Mouse (Mus musculus): ENCODE data around the gene Itgbl1. TPM values are rescaled to one million over a fixed set of nuclear protein-coding genes. Genes with fewer than 3 reads are reported as not detected.

Itgbl1 gene
- 11.2 TPM for polyA plus RNA-seq (2014; fragmentation: Illumina TruSeq; extraction: RNeasy Lipid Tissue Mini Kit (QIAGEN cat#74804); ENCODE audit: low read depth, low replicate concordance)

GRCm38 (mm10) chr14:123659921-123660385 lies at the start of gene Itgbl1:
Gene Itgbl1, plus strand, starts transcription at chr14:123659971.

GRCm38 (mm10) chr14:123626501-123627179 lies 33.1 kb upstream of the Itgbl1 start, which contains the start of gene Nalcn:
Gene Nalcn, minus strand, starts transcription at chr14:123627144.

Other genes starting within 250 kb of the Itgbl1 start
- gene Nalcn, start 32.8 kb upstream of the Itgbl1 start, polyA plus RNA-seq (2014; fragmentation: Illumina TruSeq; extraction: RNeasy Lipid Tissue Mini Kit (QIAGEN cat#74804); ENCODE audit: low read depth, low replicate concordance) = 1.3 TPM